Mouse (Mus musculus) kidney, embryonic 16.5 days (tissue): ENCODE measurements around the gene Gm13212. TPM values are rescaled to one million over a fixed set of nuclear protein-coding genes. Genes with fewer than 3 reads are reported as not detected.
"Not testable (repeated sequence)": the region's sequence is repeated elsewhere in the genome, so short reads cannot be mapped to it uniquely, and the experiment has no call there.

Experiments
- ATAC-seq: fragments of 200-750 bp; cut with Nextera tagmentation; 2 replicates; pipeline ENCODE4 v1.8.0; 2017; ENCODE audit warnings: moderate TSS enrichment; ENCODE audit not compliant: low FRiP score, low TSS enrichment
- H3K27ac ChIP-seq: fragments of 300-500 bp; sonication (generic); 2 replicates; pipeline ENCODE4 v1.5.1; 2014; ENCODE audit warnings: low read length
- H3K27me3 ChIP-seq: fragments of 300-500 bp; sonication (generic); 2 replicates; pipeline ENCODE4 v1.6.1; 2014; ENCODE audit warnings: low read length, control low read depth, mixed read lengths; ENCODE audit not compliant: insufficient read depth
- H3K36me3 ChIP-seq: fragments of 300-500 bp; sonication (generic); 2 replicates; pipeline ENCODE4 v1.6.1; 2014; ENCODE audit warnings: low read length, control low read depth, mixed read lengths; ENCODE audit not compliant: insufficient read depth
- H3K4me1 ChIP-seq: fragments of 300-500 bp; sonication (generic); 2 replicates; pipeline ENCODE4 v1.6.1; 2014; ENCODE audit warnings: low read length, control low read depth, mixed read lengths; ENCODE audit not compliant: insufficient read depth
- H3K4me2 ChIP-seq: fragments of 300-500 bp; sonication (generic); replicated peaks from 2 replicates; pipeline ENCODE4 v1.6.1; 2014; ENCODE audit warnings: low read depth, low read length
- H3K4me3 ChIP-seq: fragments of 300-500 bp; sonication (generic); 2 replicates; pipeline ENCODE4 v1.5.1; 2014; ENCODE audit warnings: mild to moderate bottlenecking, low read length
- H3K9ac ChIP-seq: fragments of 300-500 bp; sonication (generic); replicated peaks from 2 replicates; pipeline ENCODE4 v1.6.1; 2014; ENCODE audit warnings: low read length
- H3K9me3 ChIP-seq: fragments of 300-500 bp; sonication (generic); 2 replicates; pipeline ENCODE4 v1.6.1; 2016; ENCODE audit warnings: low read length, control low read depth
- WGBS: fragments of 180-500 bp; shearing (Covaris S2); extraction: QIAGEN DNeasy Blood & Tissue Kit; methylation state at CpG from one replicate; pipeline ENCODE4 v1.1.7; 2014; 5-methylcytosine and 5-hydroxymethylcytosine counted together
- polyA plus RNA-seq: library from polyadenylated mRNA; unstranded; fragments of >200 nt; fragmentation: Nextera tagmentation; extraction: Ambion mirVana; gene quantifications from 2 replicates; pipeline ENCODE4 v1.2.1, GENCODE M21; 2015

Gene Gm13212
- 2.2 and 3.3 TPM in 2 replicates for polyA plus RNA-seq

GRCm38 (mm10) chr4:145585078-145585477 lies at the start of gene Gm13212:
Gene Gm13212, plus strand, starts transcription at chr4:145585166.
- not testable (repeated sequence) for H3K4me1 ChIP-seq, H3K36me3 ChIP-seq, H3K9ac ChIP-seq, H3K27me3 ChIP-seq, H3K27ac ChIP-seq, H3K9me3 ChIP-seq
- ATAC-seq: peak; percentile 71; the same call in 1 of the 2 replicates
- 12% methylated on average over 11 of the region's 11 CpGs for WGBS
- Histone ChIP-seq H3K4me2 (peak within 1 kb of the TSS; percentile 42), H3K4me3 (peak within 1 kb of the TSS; percentile 41)

- ATAC-seq, H3K27me3 ChIP-seq, H3K4me2 ChIP-seq, H3K9ac ChIP-seq, H3K4me1 ChIP-seq, H3K4me3 ChIP-seq, H3K36me3 ChIP-seq, H3K27ac ChIP-seq: not testable (repeated sequence)
- 73% methylated on average over 5 of the region's 5 CpGs for WGBS
- H3K9me3 ChIP-seq: peaks cover 13% of the 10 kb centered on the region
Observed at GRCm38 (mm10) chr4:145543861-145544260, 41.1 kb upstream of the Gm13212 start.

DNA sequence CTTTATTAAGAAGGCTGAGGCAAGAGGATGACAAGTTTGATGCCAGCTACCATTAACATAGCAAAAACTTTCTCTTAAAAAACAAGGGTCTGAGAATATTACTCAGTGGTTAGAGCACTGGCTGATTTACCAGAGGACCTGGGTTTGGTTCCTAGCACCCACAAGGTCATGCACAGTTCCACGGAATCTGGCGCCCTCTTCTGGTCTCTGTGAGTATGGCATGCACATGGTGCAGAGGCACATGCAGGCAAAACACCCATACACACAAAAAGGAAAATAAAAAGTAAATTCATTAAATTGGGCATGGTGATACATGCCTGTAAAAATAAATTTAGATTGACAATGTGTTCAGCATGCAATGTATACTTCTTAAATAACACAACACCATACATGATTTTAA lies 39.9 kb upstream of the Gm13212 start:
- H3K4me1 ChIP-seq, ATAC-seq, H3K4me2 ChIP-seq, H3K27ac ChIP-seq, H3K4me3 ChIP-seq, H3K27me3 ChIP-seq, H3K36me3 ChIP-seq, H3K9ac ChIP-seq: not testable (repeated sequence)
- H3K9me3 ChIP-seq: peaks cover 19% of the 10 kb centered on the region
- WGBS: 32% methylated on average over 2 of the region's 2 CpGs

GRCm38 (mm10) chr4:145545734-145546349 lies 39.1 kb upstream of the Gm13212 start:
- WGBS: 78% methylated on average over 6 of the region's 6 CpGs
- H3K27me3 ChIP-seq, H3K27ac ChIP-seq, H3K9ac ChIP-seq, H3K4me1 ChIP-seq, H3K36me3 ChIP-seq, ATAC-seq, H3K4me2 ChIP-seq, H3K4me3 ChIP-seq: not testable (repeated sequence)
- peaks cover 19% of the 10 kb centered on the region for H3K9me3 ChIP-seq

GRCm38 (mm10) chr4:145546477-145546876 lies 38.5 kb upstream of the Gm13212 start:
- H3K27me3 ChIP-seq, H3K4me2 ChIP-seq, H3K27ac ChIP-seq, H3K4me3 ChIP-seq, H3K4me1 ChIP-seq, ATAC-seq, H3K9ac ChIP-seq, H3K36me3 ChIP-seq: not testable (repeated sequence)
- H3K9me3 ChIP-seq: peaks cover 22% of the 10 kb centered on the region
- 83% methylated on average over 3 of the region's 3 CpGs for WGBS

GRCm38 (mm10) chr4:145556680-145557079 lies 28.3 kb upstream of the Gm13212 start:
- Histone ChIP-seq H3K27me3 (no peaks in the 10 kb centered on the region), H3K4me1 (no peaks in the 10 kb centered on the region), H3K4me3 (no peak overlapping the region), H3K9ac (no peak overlapping the region), H3K36me3 (no peaks in the 10 kb centered on the region), H3K4me2 (no peak overlapping the region), H3K27ac (no peak overlapping the region), H3K9me3 (peaks cover 9% of the 10 kb centered on the region)
- WGBS: 73% methylated on average over 1 of the region's 1 CpGs
- ATAC-seq: no peak

DNA sequence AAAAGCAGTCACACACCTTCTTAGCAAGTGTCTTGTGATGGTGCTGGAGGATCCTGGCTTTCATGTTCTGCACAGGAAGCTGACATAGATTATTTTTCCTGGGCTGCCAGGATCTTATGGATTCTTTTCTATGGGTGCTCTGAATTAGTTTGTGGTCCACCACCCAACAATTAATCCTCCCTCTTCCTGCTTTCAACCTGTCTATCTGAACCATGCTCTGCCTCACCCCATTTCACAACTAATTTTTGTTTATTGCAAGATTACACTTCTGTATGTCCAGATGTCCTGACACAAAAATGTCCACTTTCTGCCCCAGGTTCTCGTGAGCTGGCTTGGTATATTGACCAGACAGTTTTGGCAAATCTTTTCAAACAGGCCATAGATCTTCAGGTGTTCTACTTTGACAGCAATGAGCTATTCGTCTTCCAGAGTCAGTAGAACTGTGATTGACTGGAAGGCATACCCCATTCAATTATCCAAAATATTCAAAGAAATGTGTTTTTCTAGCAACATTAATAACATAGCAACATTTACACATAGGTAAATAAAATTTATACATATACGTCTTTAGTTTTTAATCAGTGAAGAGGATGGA lies 25.4 kb upstream of the Gm13212 start:
- ATAC-seq: no peak
- WGBS: 43% methylated on average over 3 of the region's 3 CpGs
- Histone ChIP-seq H3K4me3 (no peak overlapping the region), H3K4me2 (no peak overlapping the region), H3K4me1 (no peaks in the 10 kb centered on the region), H3K27ac (no peak overlapping the region), H3K9me3 (peaks cover 14% of the 10 kb centered on the region), H3K36me3 (no peaks in the 10 kb centered on the region), H3K27me3 (no peaks in the 10 kb centered on the region), H3K9ac (no peak overlapping the region)

DNA sequence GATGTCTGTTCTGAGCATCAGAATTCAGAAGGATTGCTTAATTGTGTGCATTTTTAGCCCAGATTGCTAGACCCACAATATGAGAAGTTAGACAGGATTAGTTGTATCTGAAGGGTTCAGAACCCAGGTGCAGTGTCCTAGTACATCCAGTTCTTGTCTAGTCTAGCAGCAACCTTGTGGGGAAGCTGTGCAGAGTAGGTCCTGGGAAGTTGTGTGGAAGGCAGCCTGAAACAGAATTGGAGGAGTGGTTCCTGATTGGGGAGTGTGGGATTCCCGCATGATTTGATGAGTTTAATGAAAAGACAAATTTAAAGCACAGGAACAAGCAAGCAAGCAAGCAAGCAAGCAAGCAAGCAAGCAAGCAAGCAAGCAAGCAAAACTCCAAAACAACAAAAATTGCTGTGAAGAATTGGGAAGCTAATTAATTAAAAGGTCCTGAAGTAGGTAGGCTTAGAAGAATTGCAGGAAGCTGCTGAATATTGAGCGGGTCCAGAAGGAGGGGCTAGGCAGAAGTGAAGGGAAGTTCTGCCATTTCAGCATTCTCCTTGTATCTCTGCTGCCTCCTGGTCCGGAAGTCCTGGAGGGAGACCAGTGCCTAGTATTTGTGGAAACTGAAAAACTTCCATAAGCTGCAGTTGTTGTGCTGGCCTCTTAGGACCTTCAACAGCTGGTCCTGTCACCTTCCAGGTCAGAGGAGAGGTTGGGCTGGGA lies 20.7 kb upstream of the Gm13212 start:
- Histone ChIP-seq H3K4me3 (no peak overlapping the region), H3K4me2 (no peak overlapping the region), H3K27me3 (no peaks in the 10 kb centered on the region), H3K36me3 (no peaks in the 10 kb centered on the region), H3K4me1 (no peaks in the 10 kb centered on the region), H3K9ac (no peak overlapping the region), H3K9me3 (peaks cover 25% of the 10 kb centered on the region), H3K27ac (no peak overlapping the region)
- WGBS: 75% methylated on average over 3 of the region's 3 CpGs
- ATAC-seq: no peak

- H3K4me2 ChIP-seq, ATAC-seq, H3K27me3 ChIP-seq, H3K27ac ChIP-seq, H3K4me3 ChIP-seq, H3K9ac ChIP-seq, H3K36me3 ChIP-seq, H3K4me1 ChIP-seq: not testable (repeated sequence)
- H3K9me3 ChIP-seq: peaks cover 11% of the 10 kb centered on the region
- 90% methylated on average over 5 of the region's 10 CpGs for WGBS
Observed at GRCm38 (mm10) chr4:145570461-145570860, 14.5 kb upstream of the Gm13212 start.

GRCm38 (mm10) chr4:145576623-145577022 lies 8.3 kb upstream of the Gm13212 start:
- not testable (repeated sequence) for H3K4me1 ChIP-seq, H3K4me3 ChIP-seq, ATAC-seq, H3K9me3 ChIP-seq, H3K36me3 ChIP-seq, H3K4me2 ChIP-seq, H3K27me3 ChIP-seq, H3K9ac ChIP-seq, H3K27ac ChIP-seq
- 94% methylated on average over 8 of the region's 8 CpGs for WGBS
